Mouse (Mus musculus) liver, adult 2 months (tissue): ENCODE results near the gene Lin52.

Experiments
- CTCF ChIP-seq: fragments of 200-500 bp; IDR thresholded peaks from 2 replicates; pipeline ENCODE4 v1.5.1; 2011; ENCODE audit warnings: low read depth, low read length, control low read depth
- POLR2A ChIP-seq: fragments of 200-500 bp; IDR thresholded peaks from 2 replicates; pipeline ENCODE4 v1.6.1; 2011; ENCODE audit warnings: low read length, control low read depth; ENCODE audit not compliant: insufficient read depth; ENCODE audit errors: extremely low read depth

GRCm38 (mm10) chr12:84546577-84547085, 95.4 kb downstream of the Lin52 start:
- TF ChIP-seq CTCF: no peak
- TF ChIP-seq POLR2A: no peak
